Mouse (Mus musculus) embryonic fibroblast, embryonic 13.5 days (primary cell): ENCODE measurements around the gene Med13.

Source experiments
- CTCF ChIP-seq: IDR thresholded peaks from 2 replicates; pipeline ENCODE4 v1.5.1; 2011; ENCODE audit warnings: mild to moderate bottlenecking, control low read depth, low read length, moderate library complexity, borderline replicate concordance; ENCODE audit not compliant: insufficient read depth
- POLR2A ChIP-seq: IDR thresholded peaks from 2 replicates; pipeline ENCODE4 v1.6.1; 2011; ENCODE audit warnings: low read depth, mild to moderate bottlenecking, control low read depth, low read length, moderate library complexity

GRCm38 (mm10) chr11:86369860-86370259, 12.5 kb upstream of the Med13 start:
- TF ChIP-seq CTCF (no peak), POLR2A (no peak)
